Mouse (Mus musculus): ENCODE results near the gene Grin2a. TPM values are rescaled to one million over a fixed set of nuclear protein-coding genes. Genes with fewer than 3 reads are reported as not detected.

Grin2a gene
- polyA plus RNA-seq, 2 experiments: 0.64 to 2.0 TPM

- no peak overlapping the region for H3K27ac ChIP-seq (replicated peaks; ENCODE audit: low read depth, low read length)
- H3K4me1 ChIP-seq (ENCODE audit: control insufficient read depth, insufficient read depth, low read length): no peaks in the 10 kb centered on the region
- DNase-seq (ENCODE audit: low spot score) (no peak), ATAC-seq (ENCODE audit: low FRiP score, low read depth) (no peak)
- H3K4me3 ChIP-seq (replicated peaks; ENCODE audit: low read length): no peak overlapping the region
- WGBS: 75% methylated on average over 2 of the region's 2 CpGs
- no peaks in the 10 kb centered on the region for H3K27me3 ChIP-seq (ENCODE audit: control insufficient read depth, insufficient read depth, low read length)
- no peaks in the 10 kb centered on the region for H3K9me3 ChIP-seq (ENCODE audit: control insufficient read depth, low read length)
- no peaks in the 10 kb centered on the region for H3K36me3 ChIP-seq (ENCODE audit: control insufficient read depth, insufficient read depth, low read length)
- H3K9ac ChIP-seq (ENCODE audit: low read depth, low read length, severe bottlenecking): no peak overlapping the region
- H3K4me2 ChIP-seq (replicated peaks; ENCODE audit: low read depth, low read length, severe bottlenecking): no peak overlapping the region
- no peak for TF ChIP-seq POLR2A (IDR thresholded peaks at IDR 0.05; ENCODE audit: borderline replicate concordance, extremely low read depth, insufficient read depth, insufficient read length)
Observed at GRCm38 (mm10) chr16:9589176-9589575, 406.2 kb downstream of the Grin2a start.

- Histone ChIP-seq H3K36me3 (ENCODE audit: control insufficient read depth, insufficient read depth, low read length) (no peaks in the 10 kb centered on the region), H3K4me1 (ENCODE audit: control insufficient read depth, insufficient read depth, low read length) (no peaks in the 10 kb centered on the region)
- 68% methylated on average over 3 of the region's 3 CpGs for WGBS
Observed at GRCm38 (mm10) chr16:9588431-9588830, 406.9 kb downstream of the Grin2a start.

GRCm38 (mm10) chr16:9583981-9584380 is 411.4 kb downstream of the Grin2a start:
- no peak for TF ChIP-seq POLR2A (IDR thresholded peaks at IDR 0.05; ENCODE audit: borderline replicate concordance, extremely low read depth, insufficient read depth, insufficient read length)
- Histone ChIP-seq H3K27me3 (ENCODE audit: control insufficient read depth, insufficient read depth, low read length) (no peaks in the 10 kb centered on the region), H3K4me2 (replicated peaks; ENCODE audit: low read depth, low read length, severe bottlenecking) (no peak overlapping the region), H3K9me3 (ENCODE audit: control insufficient read depth, low read length) (no peaks in the 10 kb centered on the region), H3K4me1 (ENCODE audit: control insufficient read depth, insufficient read depth, low read length) (no peaks in the 10 kb centered on the region), H3K9ac (ENCODE audit: low read depth, low read length, severe bottlenecking) (no peak overlapping the region), H3K27ac (replicated peaks; ENCODE audit: low read depth, low read length) (no peak overlapping the region), H3K4me3 (replicated peaks; ENCODE audit: low read length) (no peak overlapping the region), H3K36me3 (ENCODE audit: control insufficient read depth, insufficient read depth, low read length) (no peaks in the 10 kb centered on the region)
- ATAC-seq (ENCODE audit: low FRiP score, low read depth): no peak
- 74% methylated on average over 2 of the region's 2 CpGs for WGBS
- DNase-seq (ENCODE audit: low spot score): no peak

More at GRCm38 (mm10) chr16:9588431-9588830, 406.9 kb downstream of the Grin2a start:
- H3K27ac ChIP-seq (replicated peaks; ENCODE audit: low read depth, low read length): no peak overlapping the region
- no peak overlapping the region for H3K4me3 ChIP-seq (replicated peaks; ENCODE audit: low read length)
- H3K9me3 ChIP-seq (ENCODE audit: control insufficient read depth, low read length): no peaks in the 10 kb centered on the region
- H3K9ac ChIP-seq (ENCODE audit: low read depth, low read length, severe bottlenecking): no peak overlapping the region
- TF ChIP-seq POLR2A (IDR thresholded peaks at IDR 0.05; ENCODE audit: borderline replicate concordance, extremely low read depth, insufficient read depth, insufficient read length): no peak
- no peak for DNase-seq (ENCODE audit: low spot score)
- no peak for ATAC-seq (ENCODE audit: low FRiP score, low read depth)
- H3K4me2 ChIP-seq (replicated peaks; ENCODE audit: low read depth, low read length, severe bottlenecking): no peak overlapping the region
- H3K27me3 ChIP-seq (ENCODE audit: control insufficient read depth, insufficient read depth, low read length): no peaks in the 10 kb centered on the region

GRCm38 (mm10) chr16:9571793-9572192 is 423.6 kb downstream of the Grin2a start:
- H3K36me3 ChIP-seq (ENCODE audit: control insufficient read depth, insufficient read depth, low read length): no peaks in the 10 kb centered on the region
- TF ChIP-seq POLR2A (IDR thresholded peaks at IDR 0.05; ENCODE audit: borderline replicate concordance, extremely low read depth, insufficient read depth, insufficient read length): no peak
- no peaks in the 10 kb centered on the region for H3K4me1 ChIP-seq (ENCODE audit: control insufficient read depth, insufficient read depth, low read length)
- ATAC-seq (ENCODE audit: low FRiP score, low read depth): no peak
- no peak for DNase-seq (ENCODE audit: low spot score)
- no peak overlapping the region for H3K4me2 ChIP-seq (replicated peaks; ENCODE audit: low read depth, low read length, severe bottlenecking)
- no peaks in the 10 kb centered on the region for H3K9me3 ChIP-seq (ENCODE audit: control insufficient read depth, low read length)
- H3K4me3 ChIP-seq (replicated peaks; ENCODE audit: low read length): no peak overlapping the region
- H3K27ac ChIP-seq (replicated peaks; ENCODE audit: low read depth, low read length): no peak overlapping the region
- H3K9ac ChIP-seq (ENCODE audit: low read depth, low read length, severe bottlenecking): no peak overlapping the region
- no peaks in the 10 kb centered on the region for H3K27me3 ChIP-seq (ENCODE audit: control insufficient read depth, insufficient read depth, low read length)
- WGBS: 42% methylated on average over 1 of the region's 1 CpGs

GRCm38 (mm10) chr16:9567286-9567685 is 428.1 kb downstream of the Grin2a start:
- 69% methylated on average over 2 of the region's 2 CpGs for WGBS

GRCm38 (mm10) chr16:9561816-9562215 is 433.5 kb downstream of the Grin2a start:
- no peak overlapping the region for H3K4me2 ChIP-seq (replicated peaks; ENCODE audit: low read depth, low read length, severe bottlenecking)
- DNase-seq (ENCODE audit: low spot score): no peak
- no peaks in the 10 kb centered on the region for H3K36me3 ChIP-seq (ENCODE audit: control insufficient read depth, insufficient read depth, low read length)
- no peaks in the 10 kb centered on the region for H3K4me1 ChIP-seq (ENCODE audit: control insufficient read depth, insufficient read depth, low read length)
- H3K4me3 ChIP-seq (replicated peaks; ENCODE audit: low read length): no peak overlapping the region
- no peaks in the 10 kb centered on the region for H3K27me3 ChIP-seq (ENCODE audit: control insufficient read depth, insufficient read depth, low read length)
- no peak overlapping the region for H3K9ac ChIP-seq (ENCODE audit: low read depth, low read length, severe bottlenecking)
- TF ChIP-seq POLR2A (IDR thresholded peaks at IDR 0.05; ENCODE audit: borderline replicate concordance, extremely low read depth, insufficient read depth, insufficient read length): no peak
- no peaks in the 10 kb centered on the region for H3K9me3 ChIP-seq (ENCODE audit: control insufficient read depth, low read length)
- WGBS: 5% methylated on average over 1 of the region's 1 CpGs
- no peak overlapping the region for H3K27ac ChIP-seq (replicated peaks; ENCODE audit: low read depth, low read length)
- no peak for ATAC-seq (ENCODE audit: low FRiP score, low read depth)

More at GRCm38 (mm10) chr16:9567286-9567685, 428.1 kb downstream of the Grin2a start:
- no peaks in the 10 kb centered on the region for H3K36me3 ChIP-seq (ENCODE audit: control insufficient read depth, insufficient read depth, low read length)
- H3K9me3 ChIP-seq (ENCODE audit: control insufficient read depth, low read length): no peaks in the 10 kb centered on the region
- H3K27ac ChIP-seq (replicated peaks; ENCODE audit: low read depth, low read length): no peak overlapping the region
- H3K4me2 ChIP-seq (replicated peaks; ENCODE audit: low read depth, low read length, severe bottlenecking): no peak overlapping the region
- no peak for TF ChIP-seq POLR2A (IDR thresholded peaks at IDR 0.05; ENCODE audit: borderline replicate concordance, extremely low read depth, insufficient read depth, insufficient read length)
- DNase-seq (ENCODE audit: low spot score) (no peak), ATAC-seq (ENCODE audit: low FRiP score, low read depth) (no peak)
- H3K4me3 ChIP-seq (replicated peaks; ENCODE audit: low read length): no peak overlapping the region
- H3K9ac ChIP-seq (ENCODE audit: low read depth, low read length, severe bottlenecking): no peak overlapping the region
- H3K27me3 ChIP-seq (ENCODE audit: control insufficient read depth, insufficient read depth, low read length): no peaks in the 10 kb centered on the region
- no peaks in the 10 kb centered on the region for H3K4me1 ChIP-seq (ENCODE audit: control insufficient read depth, insufficient read depth, low read length)

Measured in limb, embryonic 14.5 days (tissue).